In genomic region chr4:116777079-116777478, GRCm38 (mm10) we compare ENCODE assay signal across 13 mouse cellular contexts. TPM values are rescaled to one million over a fixed set of nuclear protein-coding genes. Genes with fewer than 3 reads are reported as not detected.
"Had no signal": no experiment of that assay in that cellular context is flagged by ENCODE, and none has a peak within 500 bp of the region (broad histone marks: within the 10 kb centered on the region; RNA-seq: fewer than 3 reads in every experiment).

No protein-coding gene starts in this region.

- DNase-seq: retina, postnatal 1 day; right cerebral cortex, adult 18-20 months; right cerebral cortex, postnatal 14 days; right cerebral cortex, postnatal 25 days; right cerebral cortex, postnatal 4 days; spleen, adult 18-20 months; thymus, adult 18-20 months; thymus, adult 2 months; thymus, postnatal 14 days; thymus, postnatal 25 days; thymus, postnatal 36 days; thymus, postnatal 4 days had no signal

RNA-seq across cellular contexts. Expression of gene Hpdl, which starts 44.4 kb away (rescaled TPM):
- total RNA-seq: neutrophil, adult 5-6 weeks had no signal
